Mouse (Mus musculus) activated CD4-positive, CD25-positive, alpha-beta regulatory T cell, adult 9 weeks (primary cell): ENCODE results near the gene Ercc6l. TPM values are rescaled to one million over a fixed set of nuclear protein-coding genes. Genes with fewer than 3 reads are reported as not detected.

Experiments used
- polyA plus RNA-seq: library from polyadenylated mRNA; unstranded; fragments of 100-300 nt; shearing (Covaris generic); gene quantifications from one replicate; pipeline ENCODE4 v1.2.1, GENCODE M21; 2017

Ercc6l gene
- 4.0 TPM for polyA plus RNA-seq

GRCm38 (mm10) chrX:102156618-102157422 lies at the start of gene Ercc6l:
Gene Ercc6l (minus strand): TSS chrX:102157091.

GRCm38 (mm10) chrX:102188712-102189497 lies 32.0 kb upstream of the Ercc6l start, which contains the start of gene Rps4x:
Gene Rps4x (minus strand): TSS chrX:102189394.

GRCm38 (mm10) chrX:102119042-102119864 lies 37.6 kb downstream of the Ercc6l start, which contains the start of gene Pin4:
Gene Pin4 (plus strand): TSS chrX:102119447.

Other genes with a start within 250 kb of the Ercc6l start
- gene Rtl5, start 85.8 kb downstream of the Ercc6l start, polyA plus RNA-seq, result 0.27 TPM
- 24.6 TPM for gene Pin4, start 37.6 kb downstream of the Ercc6l start, polyA plus RNA-seq
- 923 TPM for gene Rps4x, start 32.3 kb upstream of the Ercc6l start, polyA plus RNA-seq
- gene Cited1, start 95.1 kb upstream of the Ercc6l start, polyA plus RNA-seq, result not detected